Mouse (Mus musculus) T-helper 17 cell (primary cell): ENCODE results near the gene Ankrd55.

Experiments used
- in situ Hi-C, 2 experiments: fragments of 300-600 bp; cut with MboI, MseI; formaldehyde crosslinking; loops; 1 replicate in 1 of 2; 2 replicates in 1 of 2; pipeline ENCODE4 v1.15.1; 2025; ENCODE audit warnings: high pct_unique_total_duplicates in 2 of 2

Ankrd55 gene

GRCm38 (mm10) chr13:112289981-112290380 is 1.7 kb downstream of the Ankrd55 start:
- in situ Hi-C loops = loop anchor here in 1 of 2 experiments (25.0 kb wide), 1 partner anchor 222 kb away; no protein-coding TSS in a partner anchor

DNA sequence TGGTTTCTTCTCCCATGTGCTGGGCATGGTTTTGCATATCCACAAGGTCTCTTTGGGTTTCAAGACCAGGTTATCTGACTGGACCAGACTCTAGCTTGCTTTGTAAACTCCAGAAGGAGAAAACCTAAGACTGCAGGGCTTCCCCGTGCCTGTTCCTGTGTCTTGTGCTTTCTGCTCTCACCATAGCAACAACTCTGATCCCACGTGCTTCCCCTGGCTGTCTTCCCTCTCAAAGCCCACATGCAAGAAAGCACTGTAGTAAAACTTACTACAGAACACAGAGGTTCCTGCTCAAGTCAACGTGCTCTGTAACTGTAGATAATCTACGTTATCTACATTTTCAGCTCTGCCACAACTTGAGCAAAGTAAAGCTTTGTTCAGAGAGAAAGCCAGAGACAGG is 4.2 kb downstream of the Ankrd55 start:
- in situ Hi-C loops = loop anchor here in 1 of 2 experiments (25.0 kb wide), 1 partner anchor 220 kb away; no protein-coding TSS in a partner anchor

- in situ Hi-C loops = loop anchor here in 1 of 2 experiments (25.0 kb wide), 1 partner anchor 219 kb away; no protein-coding TSS in a partner anchor
Observed at GRCm38 (mm10) chr13:112293092-112293491, 4.8 kb downstream of the Ankrd55 start.

GRCm38 (mm10) chr13:112294446-112294845 is 6.2 kb downstream of the Ankrd55 start:
- in situ Hi-C loops = loop anchor here in 1 of 2 experiments (25.0 kb wide), 1 partner anchor 218 kb away; no protein-coding TSS in a partner anchor

- in situ Hi-C loops = loop anchor here in 1 of 2 experiments (25.0 kb wide), 1 partner anchor 215 kb away; no protein-coding TSS in a partner anchor
Observed at GRCm38 (mm10) chr13:112297781-112298180, 9.5 kb downstream of the Ankrd55 start.

DNA sequence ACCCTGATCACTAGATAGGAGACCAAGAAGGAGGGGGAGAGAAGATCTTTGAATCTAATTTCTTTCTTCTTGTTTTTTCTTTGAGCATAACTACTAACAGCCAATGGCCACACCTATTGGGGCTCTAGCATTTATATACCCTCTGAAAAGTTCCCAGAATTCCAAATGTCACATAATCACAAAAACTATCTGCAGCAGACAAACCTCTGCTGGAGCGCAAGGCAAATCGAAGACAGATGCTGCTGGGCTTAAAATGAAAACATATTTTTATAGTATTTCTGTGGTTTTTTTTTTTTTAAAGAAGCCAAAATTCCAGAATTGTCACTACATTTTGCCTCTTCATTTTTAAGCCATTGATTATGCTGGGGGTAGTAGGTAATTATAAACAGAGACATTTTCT is 15.2 kb downstream of the Ankrd55 start:
- in situ Hi-C loops = loop anchor here in 1 of 2 experiments (5.0 kb wide), 1 partner anchor 214 kb away; no protein-coding TSS in a partner anchor

DNA sequence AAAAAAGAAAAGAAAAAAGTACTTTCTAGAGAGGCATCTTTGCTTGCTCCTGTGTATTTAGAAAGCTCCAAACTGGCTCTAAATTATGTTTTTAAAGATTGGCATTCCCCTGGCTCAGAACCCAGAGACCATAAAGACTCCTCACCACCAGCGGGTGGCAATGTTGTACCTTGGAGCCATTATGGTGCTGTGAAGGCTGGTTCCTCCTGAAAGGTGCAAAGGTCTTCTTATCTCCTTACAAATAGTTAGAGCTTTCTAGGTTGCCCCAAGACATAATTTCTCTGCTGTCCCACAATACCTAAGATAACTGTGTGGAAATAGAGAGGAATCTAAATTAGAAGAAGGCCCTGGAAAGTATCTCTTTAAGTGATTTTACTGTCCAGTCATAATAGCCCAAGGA is 20.4 kb downstream of the Ankrd55 start:
- in situ Hi-C loops = no loop called here

DNA sequence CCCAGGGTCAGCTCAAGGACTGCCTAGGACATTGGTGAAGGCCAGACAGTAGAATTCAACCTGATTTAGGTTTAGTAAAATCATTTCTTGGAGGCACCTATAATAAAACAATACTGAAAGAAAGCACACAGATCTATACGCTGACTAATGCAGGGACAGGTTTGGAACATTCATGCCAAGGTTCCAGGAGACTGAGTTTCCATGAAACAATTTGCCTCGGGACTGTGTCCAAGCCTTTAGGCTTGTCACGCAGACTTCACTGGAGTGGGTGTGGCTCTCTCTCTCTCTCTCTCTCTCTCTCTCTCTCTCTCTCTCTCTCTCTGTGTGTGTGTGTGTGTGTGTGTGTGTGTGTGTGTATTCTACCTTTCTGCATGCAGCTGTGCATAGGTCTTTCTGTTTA is 23.4 kb downstream of the Ankrd55 start:
- in situ Hi-C loops = loop anchor here (10.0 kb wide), 1 partner anchor 113 kb away; no protein-coding TSS in a partner anchor

DNA sequence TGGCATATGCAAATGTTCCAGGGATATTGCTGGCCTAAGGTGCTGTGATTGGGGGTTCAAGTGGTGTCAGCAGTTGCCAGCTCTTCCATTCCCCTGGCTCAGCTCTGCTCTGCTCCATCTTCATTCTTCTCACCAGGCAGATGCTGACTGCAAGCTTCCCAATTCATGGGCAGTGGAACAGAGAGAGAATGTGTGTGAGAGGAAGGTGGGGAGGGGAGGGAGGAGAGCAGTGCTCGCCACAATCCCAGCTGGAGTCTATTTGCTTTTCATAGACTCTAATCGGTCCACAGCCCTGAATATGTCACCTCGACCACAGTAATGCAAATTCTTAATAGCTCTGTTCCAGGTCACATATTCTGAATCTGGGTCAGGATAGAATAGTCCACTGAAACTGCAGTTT is 27.2 kb downstream of the Ankrd55 start:
- in situ Hi-C loops = loop anchor here (5.0 to 10.0 kb wide), 2 partner anchors 82 to 109 kb away; no protein-coding TSS in a partner anchor

DNA sequence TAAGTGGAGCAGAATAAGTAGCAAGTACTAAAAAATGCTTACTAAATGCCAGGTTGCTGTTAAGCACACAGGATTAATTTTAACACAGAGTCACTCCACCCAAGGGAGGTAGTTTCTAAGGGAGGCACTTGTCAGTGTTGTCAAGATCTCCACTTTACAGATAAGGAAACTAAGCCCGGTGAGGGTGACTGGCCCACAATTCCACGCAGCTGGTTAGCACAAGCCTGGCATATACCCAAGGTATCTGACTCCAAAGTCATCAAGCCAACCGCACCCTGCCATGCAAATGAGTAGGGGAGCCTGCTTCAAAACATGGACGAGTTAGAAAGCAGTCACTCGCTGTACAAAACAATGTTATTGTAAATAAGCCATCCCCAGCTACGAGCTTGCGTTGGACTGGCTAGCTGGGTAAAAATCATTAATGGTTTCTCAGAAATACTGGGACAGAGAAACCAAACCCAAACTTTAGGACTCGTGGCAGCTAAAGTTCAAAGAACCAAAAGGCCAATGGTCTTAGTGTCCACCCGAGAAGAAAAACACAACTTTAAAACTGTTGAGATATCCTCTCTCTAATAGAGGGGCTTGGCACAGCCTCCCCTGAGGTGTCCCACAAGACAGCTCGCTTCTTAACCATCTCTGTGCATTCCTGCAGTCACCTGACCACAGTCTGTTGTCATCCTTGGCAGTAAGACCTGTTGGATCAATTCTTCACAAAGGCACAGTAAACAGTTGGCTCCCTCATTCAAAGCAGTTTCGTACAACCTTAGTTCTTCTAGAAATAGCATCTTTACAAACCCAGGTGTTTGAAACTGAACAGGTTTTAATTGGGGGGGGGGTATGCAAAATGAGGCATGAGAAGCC is 28.6 kb downstream of the Ankrd55 start:
- in situ Hi-C loops = loop anchor here (5.0 to 10.0 kb wide), 2 partner anchors 80 to 108 kb away; no protein-coding TSS in a partner anchor

- in situ Hi-C loops = loop anchor here (5.0 to 10.0 kb wide), 2 partner anchors 79 to 107 kb away; no protein-coding TSS in a partner anchor
Observed at GRCm38 (mm10) chr13:112318124-112318523, 29.9 kb downstream of the Ankrd55 start.

DNA sequence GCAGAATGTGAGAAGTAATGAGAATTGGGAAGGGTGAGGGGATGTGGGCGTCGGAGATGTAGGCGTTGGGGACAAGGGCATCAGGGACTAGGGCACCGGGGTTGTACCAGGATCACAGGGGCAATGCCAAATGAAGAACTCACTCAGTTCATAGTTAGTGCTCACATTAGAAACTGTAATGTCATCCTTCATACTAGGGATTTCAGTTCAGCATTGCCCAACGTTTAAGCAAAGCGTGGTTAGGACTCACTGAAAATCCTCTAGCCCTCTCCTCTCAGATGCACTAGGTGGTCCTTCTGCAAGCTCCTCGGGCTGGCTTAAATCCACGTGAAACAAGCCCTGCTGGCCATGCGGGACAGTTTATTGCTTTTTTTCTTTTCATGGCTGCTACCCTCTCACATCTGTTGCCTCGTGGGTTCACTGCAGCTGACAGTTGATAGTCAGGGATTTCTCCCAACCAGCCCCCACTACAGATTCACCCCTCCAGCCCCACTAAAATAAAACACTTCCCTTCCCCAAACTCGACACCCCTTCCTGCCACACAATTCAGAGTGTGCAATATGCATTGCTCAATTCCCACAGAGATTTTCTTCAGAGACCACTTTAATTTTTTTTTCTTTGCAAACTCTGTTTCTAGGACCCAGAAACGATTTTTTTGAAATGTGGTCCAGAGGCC is 35.5 kb downstream of the Ankrd55 start:
- in situ Hi-C loops = no loop called here

- in situ Hi-C loops = loop anchor here in 1 of 2 experiments (25.0 kb wide), 1 partner anchor 1837 kb away; no protein-coding TSS in a partner anchor
Observed at GRCm38 (mm10) chr13:112325126-112325525, 36.9 kb downstream of the Ankrd55 start.

- in situ Hi-C loops = loop anchor here in 1 of 2 experiments (25.0 kb wide), 1 partner anchor 1836 kb away; no protein-coding TSS in a partner anchor
Observed at GRCm38 (mm10) chr13:112326403-112326802, 38.2 kb downstream of the Ankrd55 start.

DNA sequence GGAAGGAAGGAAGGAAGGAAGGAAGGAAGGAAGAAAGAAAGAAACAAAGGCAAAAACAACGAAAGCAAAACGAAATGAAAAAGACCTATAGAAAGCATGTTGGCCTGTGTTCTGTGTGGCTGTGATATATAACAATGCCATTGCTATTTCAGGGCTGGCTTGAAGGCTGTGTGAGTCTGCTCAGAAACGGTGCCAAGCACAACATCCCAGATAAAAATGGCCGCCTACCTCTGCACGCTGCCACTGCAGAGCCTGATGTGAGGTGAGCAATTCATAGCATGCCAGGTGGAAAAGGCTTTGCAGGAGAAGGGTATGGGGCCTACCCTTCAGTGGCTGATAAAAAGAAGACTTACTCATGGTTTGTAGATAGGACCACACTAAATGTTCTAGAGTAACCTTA is 38.7 kb downstream of the Ankrd55 start:
- in situ Hi-C loops = loop anchor here in 1 of 2 experiments (25.0 kb wide), 1 partner anchor 1835 kb away; no protein-coding TSS in a partner anchor

- in situ Hi-C loops = loop anchor here in 1 of 2 experiments (25.0 kb wide), 1 partner anchor 1835 kb away; no protein-coding TSS in a partner anchor
Observed at GRCm38 (mm10) chr13:112327511-112327910, 39.3 kb downstream of the Ankrd55 start.

DNA sequence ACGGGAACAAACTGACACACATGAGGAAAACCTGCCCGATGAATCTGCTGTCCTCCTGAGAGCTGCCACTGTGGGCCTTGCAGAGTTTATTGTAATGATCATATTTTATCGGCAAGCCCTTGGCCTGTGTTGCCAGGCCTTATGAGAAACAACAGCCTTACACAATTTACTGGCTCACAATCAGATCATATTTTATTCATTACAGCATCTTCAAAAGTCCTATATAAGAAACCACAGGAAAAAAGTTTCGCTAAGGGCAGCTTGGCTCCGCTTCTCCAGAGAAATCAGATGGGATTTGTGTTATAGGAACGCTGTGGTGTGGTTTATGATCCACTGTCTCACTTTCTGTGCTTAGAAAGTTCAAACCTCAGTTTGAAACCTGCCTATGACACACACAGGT is 42.0 kb downstream of the Ankrd55 start:
- in situ Hi-C loops = loop anchor here (5.0 to 25.0 kb wide), 2 partner anchors 62 to 1832 kb away; no protein-coding TSS in a partner anchor

GRCm38 (mm10) chr13:112330919-112331681 is 42.8 kb downstream of the Ankrd55 start:
- in situ Hi-C loops = loop anchor here (5.0 to 25.0 kb wide), 2 partner anchors 61 to 1831 kb away; no protein-coding TSS in a partner anchor

- in situ Hi-C loops = loop anchor here (5.0 to 25.0 kb wide), 2 partner anchors 61 to 1831 kb away; no protein-coding TSS in a partner anchor
Observed at GRCm38 (mm10) chr13:112331682-112332061, 43.4 kb downstream of the Ankrd55 start.

DNA sequence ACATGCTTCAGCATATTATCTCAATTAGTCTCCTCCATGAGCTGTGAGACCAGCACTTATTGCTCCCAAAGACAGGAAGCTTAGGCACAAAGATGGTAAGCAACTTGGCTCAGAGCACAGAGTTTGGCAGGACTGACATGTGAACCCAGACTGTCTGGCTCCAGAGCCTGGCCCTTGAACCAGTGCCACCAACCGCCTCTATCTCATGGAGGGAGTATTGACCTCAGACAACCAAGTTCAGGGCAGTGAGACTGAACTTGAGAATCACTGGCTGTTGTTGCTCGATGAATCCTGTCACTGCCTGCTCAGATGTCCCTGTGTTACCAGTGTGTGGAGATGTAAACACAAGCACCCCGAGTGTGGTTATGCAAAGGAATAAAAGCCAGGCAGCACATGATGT is 47.3 kb downstream of the Ankrd55 start:
- in situ Hi-C loops = loop anchor here in 1 of 2 experiments (25.0 kb wide), 1 partner anchor 1827 kb away; no protein-coding TSS in a partner anchor
